Mouse (Mus musculus) kidney, embryonic 16.5 days (tissue): ENCODE results near the gene Cntnap2. TPM values are rescaled to one million over a fixed set of nuclear protein-coding genes. Genes with fewer than 3 reads are reported as not detected.

Experiments
- ATAC-seq: fragments of 200-750 bp; cut with Nextera tagmentation; 2 replicates; pipeline ENCODE4 v1.8.0; 2017; ENCODE audit warnings: moderate TSS enrichment; ENCODE audit not compliant: low FRiP score, low TSS enrichment
- H3K27ac ChIP-seq: fragments of 300-500 bp; sonication (generic); 2 replicates; pipeline ENCODE4 v1.5.1; 2014; ENCODE audit warnings: low read length
- H3K27me3 ChIP-seq: fragments of 300-500 bp; sonication (generic); 2 replicates; pipeline ENCODE4 v1.6.1; 2014; ENCODE audit warnings: low read length, control low read depth, mixed read lengths; ENCODE audit not compliant: insufficient read depth
- H3K36me3 ChIP-seq: fragments of 300-500 bp; sonication (generic); 2 replicates; pipeline ENCODE4 v1.6.1; 2014; ENCODE audit warnings: low read length, control low read depth, mixed read lengths; ENCODE audit not compliant: insufficient read depth
- H3K4me1 ChIP-seq: fragments of 300-500 bp; sonication (generic); 2 replicates; pipeline ENCODE4 v1.6.1; 2014; ENCODE audit warnings: low read length, control low read depth, mixed read lengths; ENCODE audit not compliant: insufficient read depth
- H3K4me2 ChIP-seq: fragments of 300-500 bp; sonication (generic); replicated peaks from 2 replicates; pipeline ENCODE4 v1.6.1; 2014; ENCODE audit warnings: low read depth, low read length
- H3K4me3 ChIP-seq: fragments of 300-500 bp; sonication (generic); 2 replicates; pipeline ENCODE4 v1.5.1; 2014; ENCODE audit warnings: mild to moderate bottlenecking, low read length
- H3K9ac ChIP-seq: fragments of 300-500 bp; sonication (generic); replicated peaks from 2 replicates; pipeline ENCODE4 v1.6.1; 2014; ENCODE audit warnings: low read length
- H3K9me3 ChIP-seq: fragments of 300-500 bp; sonication (generic); 2 replicates; pipeline ENCODE4 v1.6.1; 2016; ENCODE audit warnings: low read length, control low read depth
- WGBS: fragments of 180-500 bp; shearing (Covaris S2); extraction: QIAGEN DNeasy Blood & Tissue Kit; methylation state at CpG from one replicate; pipeline ENCODE4 v1.1.7; 2014; 5-methylcytosine and 5-hydroxymethylcytosine counted together
- polyA plus RNA-seq: library from polyadenylated mRNA; unstranded; fragments of >200 nt; fragmentation: Nextera tagmentation; extraction: Ambion mirVana; gene quantifications from 2 replicates; pipeline ENCODE4 v1.2.1, GENCODE M21; 2015

The Cntnap2 gene
- polyA plus RNA-seq, 1 experiment from 2014 or later, result 2.2 TPM

DNA sequence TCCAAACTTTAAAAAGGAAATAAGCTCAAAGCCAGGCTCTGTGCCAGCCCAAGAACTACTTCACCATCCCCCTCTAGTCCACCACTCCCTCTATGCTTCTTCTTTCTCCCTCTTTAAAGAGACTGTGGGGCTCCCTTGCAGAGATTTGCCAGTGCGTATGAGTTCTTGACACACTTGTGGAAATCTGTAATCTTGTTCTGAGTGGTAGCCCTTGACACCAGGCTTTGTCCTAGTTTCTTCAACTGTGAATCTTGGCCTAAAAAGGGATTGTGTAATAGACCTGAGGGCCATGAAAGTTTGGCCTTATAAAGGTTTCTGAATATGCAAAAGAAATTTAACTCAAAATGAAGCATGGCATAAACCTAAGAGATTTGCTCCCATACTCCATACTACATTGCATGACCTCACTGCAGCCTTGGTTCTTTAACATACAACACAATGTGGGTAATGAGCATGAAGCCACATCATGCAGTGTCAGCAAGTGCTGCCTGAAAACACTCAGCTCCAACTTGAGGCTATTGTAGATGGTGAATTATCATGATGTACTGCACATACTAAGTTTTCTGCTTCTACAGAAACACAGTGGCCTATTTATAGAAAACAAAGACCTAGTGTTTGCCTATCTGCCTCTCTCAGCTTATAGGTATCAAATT is 1084.2 kb downstream of the Cntnap2 start:
- H3K4me1 ChIP-seq, result no peaks in the 10 kb centered on the region
- 100% methylated on average over 1 of the region's 1 CpGs for WGBS
- H3K9ac ChIP-seq, result no peak overlapping the region
- no peak overlapping the region for H3K27ac ChIP-seq
- H3K36me3 ChIP-seq, result no peaks in the 10 kb centered on the region
- H3K9me3 ChIP-seq, result no peaks in the 10 kb centered on the region
- H3K4me3 ChIP-seq, result no peak overlapping the region
- no peak overlapping the region for H3K4me2 ChIP-seq
- H3K27me3 ChIP-seq, result no peaks in the 10 kb centered on the region
- ATAC-seq, result no peak

DNA sequence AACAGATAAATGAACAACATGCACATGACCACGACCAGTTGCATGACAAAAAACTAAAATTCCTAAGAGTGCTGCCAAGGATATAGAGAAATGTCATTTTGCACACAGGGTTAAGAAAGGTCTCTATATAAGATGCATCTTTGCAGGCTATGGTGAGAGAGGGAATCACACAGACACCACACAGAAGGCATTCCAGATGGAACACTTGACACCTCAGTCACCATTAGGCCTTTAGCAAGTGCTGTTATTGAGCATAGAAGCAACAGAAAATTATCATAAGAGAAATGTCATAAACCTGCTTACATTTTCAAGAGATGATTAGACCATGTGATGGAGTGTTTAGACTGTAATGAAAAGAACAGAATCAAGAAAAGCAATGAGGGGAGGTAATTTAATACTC is 1107.7 kb downstream of the Cntnap2 start:
- WGBS, result 71% methylated on average over 1 of the region's 1 CpGs
- Histone ChIP-seq H3K4me1 (no peaks in the 10 kb centered on the region), H3K9me3 (no peaks in the 10 kb centered on the region), H3K27ac (no peak overlapping the region), H3K4me3 (no peak overlapping the region), H3K27me3 (no peaks in the 10 kb centered on the region), H3K9ac (no peak overlapping the region), H3K4me2 (no peak overlapping the region), H3K36me3 (no peaks in the 10 kb centered on the region)
- ATAC-seq, result no peak

DNA sequence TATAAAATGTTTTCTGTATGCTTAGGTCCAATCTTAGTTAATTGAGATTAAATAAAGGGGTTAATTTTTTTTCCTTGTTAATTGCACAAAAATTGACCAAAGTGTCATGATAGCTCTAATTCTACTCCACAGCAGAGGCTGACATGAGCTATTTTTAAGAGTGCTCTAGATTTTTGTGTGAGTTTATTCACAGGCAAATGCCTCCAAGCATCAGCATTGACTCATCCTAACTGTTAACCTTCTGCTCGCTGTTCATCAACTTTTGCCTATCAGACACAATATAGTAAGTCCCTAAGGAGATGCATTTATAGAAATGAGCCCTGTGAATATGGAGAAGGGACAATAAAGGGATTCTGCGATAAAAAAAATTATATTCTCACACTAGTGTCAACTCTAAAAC is 1138.1 kb downstream of the Cntnap2 start:
- H3K9me3 ChIP-seq, result no peaks in the 10 kb centered on the region
- no peak overlapping the region for H3K9ac ChIP-seq
- 92% methylated on average over 2 of the region's 2 CpGs for WGBS
- no peak for ATAC-seq
- no peak overlapping the region for H3K4me3 ChIP-seq
- H3K27ac ChIP-seq, result no peak overlapping the region
- H3K27me3 ChIP-seq, result no peaks in the 10 kb centered on the region
- no peaks in the 10 kb centered on the region for H3K4me1 ChIP-seq
- H3K4me2 ChIP-seq, result no peak overlapping the region
- H3K36me3 ChIP-seq, result no peaks in the 10 kb centered on the region

DNA sequence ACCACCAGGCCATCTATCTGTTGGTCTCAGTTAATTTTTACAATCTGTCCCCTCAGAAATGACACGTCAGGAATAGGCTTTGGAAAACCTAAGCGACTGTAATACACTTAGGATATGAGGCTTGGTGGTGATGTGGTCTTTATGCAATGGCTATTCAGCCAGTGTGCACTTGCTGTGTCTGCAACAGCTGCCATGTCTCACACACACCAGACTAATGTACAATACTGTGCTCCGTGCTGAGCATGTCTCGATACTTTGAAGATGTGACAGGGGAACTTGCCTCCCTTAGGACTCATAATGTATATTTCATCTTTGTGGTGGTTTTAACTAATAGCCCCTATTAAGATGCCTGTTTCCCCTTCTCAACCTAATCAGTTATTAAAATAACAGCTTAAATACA is 1142.7 kb downstream of the Cntnap2 start:
- no peak overlapping the region for H3K4me2 ChIP-seq
- 0 out of 2 replicates have a peak, but pooled peaks have one; percentile 61 for ATAC-seq
- WGBS, result 56% methylated on average over 4 of the region's 4 CpGs
- H3K27ac ChIP-seq, result no peak overlapping the region
- H3K9me3 ChIP-seq, result no peaks in the 10 kb centered on the region
- H3K27me3 ChIP-seq, result no peaks in the 10 kb centered on the region
- no peak overlapping the region for H3K9ac ChIP-seq
- H3K4me1 ChIP-seq, result no peaks in the 10 kb centered on the region
- H3K4me3 ChIP-seq, result no peak overlapping the region
- no peaks in the 10 kb centered on the region for H3K36me3 ChIP-seq

DNA sequence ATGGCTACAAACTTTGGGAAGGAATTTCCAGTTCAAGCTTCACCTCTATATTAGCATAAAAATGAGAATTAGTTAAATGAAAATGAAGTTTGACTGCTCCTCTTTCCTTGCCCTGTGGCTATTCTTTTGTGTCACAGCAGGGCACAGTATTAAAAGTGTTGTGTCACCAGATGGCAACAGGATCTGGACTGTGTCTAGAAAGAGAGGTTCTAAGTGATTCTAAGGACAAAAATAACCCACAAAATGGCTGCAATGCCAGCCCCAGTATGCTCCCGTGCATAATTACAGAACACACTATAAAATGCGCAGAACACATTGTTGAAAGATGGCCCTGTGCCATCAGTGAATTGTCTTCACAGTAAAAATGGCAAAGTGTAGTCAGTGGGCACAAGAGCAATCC is 1146.4 kb downstream of the Cntnap2 start:
- ATAC-seq, result no peak
- Histone ChIP-seq H3K36me3 (no peaks in the 10 kb centered on the region), H3K4me3 (no peak overlapping the region), H3K27me3 (no peaks in the 10 kb centered on the region), H3K27ac (no peak overlapping the region), H3K9me3 (peaks cover 4% of the 10 kb centered on the region), H3K4me1 (no peaks in the 10 kb centered on the region), H3K9ac (no peak overlapping the region), H3K4me2 (no peak overlapping the region)
- WGBS, result 78% methylated on average over 2 of the region's 2 CpGs

DNA sequence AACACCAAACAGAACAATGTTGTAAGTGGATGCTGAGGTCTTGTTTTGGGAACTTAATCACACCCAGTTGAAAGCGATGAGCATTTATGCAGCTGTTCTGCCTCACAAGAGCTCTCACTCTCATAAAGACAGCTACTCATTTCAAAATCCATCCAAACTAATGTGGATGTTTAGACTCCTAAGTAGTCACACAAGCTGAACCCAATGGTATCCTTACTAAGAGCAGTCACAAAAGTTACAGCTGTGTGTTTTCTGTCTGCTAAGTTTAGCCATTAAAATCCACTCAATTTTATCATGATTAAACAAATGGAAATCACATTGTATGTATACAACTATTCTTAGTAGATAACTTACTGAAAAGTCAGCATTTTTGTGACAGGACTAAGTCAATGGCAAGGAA is 1173.7 kb downstream of the Cntnap2 start:
- Histone ChIP-seq H3K4me3 (no peak overlapping the region), H3K4me1 (no peaks in the 10 kb centered on the region), H3K9ac (no peak overlapping the region), H3K27me3 (no peaks in the 10 kb centered on the region), H3K36me3 (no peaks in the 10 kb centered on the region), H3K9me3 (no peaks in the 10 kb centered on the region), H3K27ac (no peak overlapping the region), H3K4me2 (no peak overlapping the region)
- no peak for ATAC-seq
- WGBS, result 86% methylated on average over 1 of the region's 1 CpGs

DNA sequence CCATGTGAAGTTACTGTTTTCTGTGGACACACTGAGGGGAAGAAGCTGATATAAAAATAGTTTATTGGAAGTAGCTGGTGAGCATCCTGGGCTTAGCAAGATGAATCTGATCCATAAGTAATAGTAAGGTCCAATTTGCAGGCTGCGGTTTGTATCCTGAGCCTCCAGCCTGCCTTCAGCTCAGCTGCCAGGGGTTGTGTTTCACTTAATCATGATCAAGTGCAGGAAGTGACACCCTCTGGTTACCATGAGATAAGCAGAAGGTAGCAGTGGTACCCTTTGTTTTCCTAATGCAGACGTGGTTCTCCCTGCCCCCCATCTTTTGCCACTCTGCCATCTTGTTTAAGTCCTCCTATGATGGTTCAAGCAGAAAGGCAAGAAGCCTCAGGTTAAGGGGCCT is 1181.2 kb downstream of the Cntnap2 start:
- no peak overlapping the region for H3K27ac ChIP-seq
- no peaks in the 10 kb centered on the region for H3K27me3 ChIP-seq
- no peak overlapping the region for H3K4me3 ChIP-seq
- 69% methylated on average over 2 of the region's 2 CpGs for WGBS
- H3K36me3 ChIP-seq, result no peaks in the 10 kb centered on the region
- no peak overlapping the region for H3K9ac ChIP-seq
- no peaks in the 10 kb centered on the region for H3K9me3 ChIP-seq
- H3K4me2 ChIP-seq, result no peak overlapping the region
- H3K4me1 ChIP-seq, result no peaks in the 10 kb centered on the region
- no peak for ATAC-seq

DNA sequence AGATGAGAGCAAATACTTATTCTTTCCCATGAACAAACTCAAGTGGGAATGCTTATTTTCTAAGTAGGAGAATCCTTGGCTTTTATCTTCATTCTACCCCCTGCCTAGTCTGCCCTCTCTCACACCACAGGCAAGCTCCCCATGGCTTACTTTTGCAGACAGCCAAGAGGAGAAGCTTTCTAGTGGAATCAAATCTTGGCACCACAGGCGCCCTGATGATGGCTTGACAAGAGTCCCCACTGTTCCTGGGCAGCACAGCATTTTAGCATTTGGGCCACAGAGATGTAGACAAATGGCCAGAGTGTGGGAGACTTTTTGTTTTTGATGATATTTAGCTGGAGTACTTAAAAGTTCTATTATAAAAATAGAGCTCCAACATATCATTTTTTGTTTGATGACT is 1204.0 kb downstream of the Cntnap2 start:
- H3K4me1 ChIP-seq, result no peaks in the 10 kb centered on the region
- no peak overlapping the region for H3K4me2 ChIP-seq
- 58% methylated on average over 1 of the region's 1 CpGs for WGBS
- H3K4me3 ChIP-seq, result no peak overlapping the region
- H3K9me3 ChIP-seq, result no peaks in the 10 kb centered on the region
- no peaks in the 10 kb centered on the region for H3K27me3 ChIP-seq
- H3K9ac ChIP-seq, result no peak overlapping the region
- no peak for ATAC-seq
- no peak overlapping the region for H3K27ac ChIP-seq
- H3K36me3 ChIP-seq, result no peaks in the 10 kb centered on the region

DNA sequence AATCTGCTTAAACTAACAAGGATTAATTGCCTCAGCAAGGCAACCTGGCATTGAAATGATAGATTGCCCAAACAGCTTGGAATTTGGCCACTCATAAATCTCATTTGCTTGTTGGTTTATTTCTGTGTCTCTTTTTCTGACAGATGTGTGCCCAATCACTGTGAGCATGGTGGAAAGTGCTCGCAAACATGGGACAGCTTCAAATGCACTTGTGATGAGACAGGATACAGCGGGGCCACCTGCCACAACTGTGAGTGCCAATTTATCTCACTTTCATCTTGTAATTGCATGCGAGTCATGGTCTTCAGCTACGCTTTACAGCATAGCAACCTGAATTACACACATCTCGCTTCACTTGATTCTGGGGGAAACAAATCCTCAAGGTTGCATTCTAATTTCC is 1287.8 kb downstream of the Cntnap2 start:
- WGBS, result 77% methylated on average over 5 of the region's 5 CpGs
- no peak for ATAC-seq

DNA sequence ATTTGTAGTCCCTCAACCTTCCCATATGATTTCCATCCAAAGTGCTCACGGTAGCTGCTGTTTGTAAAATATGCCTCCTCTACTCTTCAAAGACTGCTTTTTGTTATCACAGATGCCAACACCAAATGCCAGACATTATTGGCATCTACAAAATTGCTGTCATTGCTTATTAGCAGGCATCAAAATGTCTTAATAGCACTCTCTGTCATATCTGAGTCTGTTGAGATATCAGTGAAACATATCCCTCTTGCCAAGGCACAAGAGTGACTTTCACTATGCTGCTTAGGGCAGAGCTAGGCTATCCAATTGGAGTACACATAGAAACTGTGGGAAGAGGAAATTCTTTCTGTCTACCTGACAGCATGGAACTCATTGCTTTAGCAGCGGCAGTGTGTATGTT is 1301.9 kb downstream of the Cntnap2 start:
- Histone ChIP-seq H3K4me1 (no peaks in the 10 kb centered on the region), H3K9me3 (no peaks in the 10 kb centered on the region), H3K4me3 (no peak overlapping the region), H3K9ac (no peak overlapping the region), H3K4me2 (no peak overlapping the region), H3K36me3 (no peaks in the 10 kb centered on the region), H3K27me3 (no peaks in the 10 kb centered on the region), H3K27ac (no peak overlapping the region)
- ATAC-seq, result no peak
- WGBS, result 78% methylated on average over 2 of the region's 2 CpGs

More for the DNA sequence above, 1287.8 kb downstream of the Cntnap2 start:
- Histone ChIP-seq H3K4me3 (no peak overlapping the region), H3K4me2 (no peak overlapping the region), H3K9ac (no peak overlapping the region), H3K36me3 (no peaks in the 10 kb centered on the region), H3K9me3 (no peaks in the 10 kb centered on the region), H3K4me1 (no peaks in the 10 kb centered on the region), H3K27ac (no peak overlapping the region), H3K27me3 (no peaks in the 10 kb centered on the region)
